Mouse (Mus musculus): ENCODE measurements at regions not wholly inside any gene's neighbourhood (a gene's known extent, or its start where the extent isn't known, plus 50 kb on each side); places are given as distances from the start of the nearest gene placed in this dataset.

DNA sequence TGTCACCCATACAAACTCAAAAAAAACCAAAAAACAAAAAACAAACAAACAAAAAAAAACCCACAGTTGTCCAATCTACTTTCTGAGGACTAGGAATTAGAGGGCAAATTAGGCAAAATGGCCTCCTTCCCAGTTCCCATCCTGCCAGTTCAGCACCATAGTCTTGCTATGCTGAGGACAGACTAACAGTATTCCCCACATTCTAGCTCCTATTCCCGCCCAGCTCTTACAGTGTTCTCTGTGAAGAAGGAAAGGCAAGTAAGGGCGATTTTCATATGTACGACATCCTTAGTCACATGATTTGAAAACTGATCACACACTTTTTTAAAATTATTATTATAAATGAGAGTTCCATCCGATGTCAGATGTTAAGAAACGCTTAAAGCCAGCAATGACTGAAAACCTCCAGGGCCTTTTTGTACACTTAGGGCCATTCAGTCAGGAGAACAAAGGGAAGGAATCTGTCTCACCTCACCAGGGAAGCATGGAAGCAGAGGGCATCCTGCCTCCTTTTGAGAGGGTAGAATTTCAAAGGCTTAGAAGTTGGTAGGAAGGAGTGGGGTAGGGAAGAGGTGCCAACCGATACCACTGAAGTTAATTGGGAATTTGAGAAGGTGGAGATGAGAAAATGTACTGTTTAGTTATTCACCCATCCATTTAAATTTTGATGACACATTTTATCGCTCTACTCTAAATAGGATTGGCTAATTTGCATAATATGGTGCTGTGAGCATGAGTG is 70.1 kb upstream of the Lrig3 start:
- TF ChIP-seq CTCF (IDR thresholded peaks at IDR 0.05; ENCODE audit: extremely low read depth, insufficient read depth, low read length) (no peak), POLR2A (IDR thresholded peaks at IDR 0.05; ENCODE audit: extremely low read depth, insufficient read depth, low read length) (no peak)

Data from cortical plate, adult 2 months (tissue).